Mouse (Mus musculus) embryonic facial prominence, embryonic 15.5 days (tissue): ENCODE results near the gene Pin1rt1. TPM values are rescaled to one million over a fixed set of nuclear protein-coding genes. Genes with fewer than 3 reads are reported as not detected.

Source experiments
- ATAC-seq: fragments of 200-750 bp; cut with Nextera tagmentation; 2 replicates; pipeline ENCODE4 v1.8.0; 2017; ENCODE audit warnings: low read depth, moderate TSS enrichment; ENCODE audit not compliant: insufficient number of reproducible peaks, low FRiP score, low TSS enrichment
- H3K27ac ChIP-seq: fragments of 300-500 bp; sonication (generic); replicated peaks from 2 replicates; pipeline ENCODE4 v1.5.1; 2015; ENCODE audit warnings: mild to moderate bottlenecking, inconsistent platforms
- H3K27me3 ChIP-seq: fragments of 300-500 bp; sonication (generic); 2 replicates; pipeline ENCODE4 v1.6.1; 2015; ENCODE audit warnings: inconsistent platforms
- H3K36me3 ChIP-seq: fragments of 300-500 bp; sonication (generic); 2 replicates; pipeline ENCODE4 v1.6.1; 2015; ENCODE audit warnings: mild to moderate bottlenecking, inconsistent platforms
- H3K4me1 ChIP-seq: fragments of 300-500 bp; sonication (generic); 2 replicates; pipeline ENCODE4 v1.6.1; 2015; ENCODE audit warnings: inconsistent platforms
- H3K4me2 ChIP-seq: fragments of 300-500 bp; sonication (generic); replicated peaks from 2 replicates; pipeline ENCODE4 v1.6.1; 2015; ENCODE audit warnings: mild to moderate bottlenecking, inconsistent platforms
- H3K4me3 ChIP-seq: fragments of 300-500 bp; sonication (generic); replicated peaks from 2 replicates; pipeline ENCODE4 v1.5.1; 2015; ENCODE audit warnings: mild to moderate bottlenecking, inconsistent platforms
- H3K9ac ChIP-seq: fragments of 300-500 bp; sonication (generic); 2 replicates; pipeline ENCODE4 v1.6.1; 2015; ENCODE audit warnings: inconsistent platforms
- H3K9me3 ChIP-seq: fragments of 300-500 bp; sonication (generic); replicated peaks from 2 replicates; pipeline ENCODE4 v1.6.1; 2016; ENCODE audit warnings: inconsistent platforms
- WGBS: fragments of 180-500 bp; shearing (Covaris S2); methylation state at CpG from one replicate; pipeline ENCODE4 v1.1.7; 2015; 5-methylcytosine and 5-hydroxymethylcytosine counted together
- polyA plus RNA-seq: library from polyadenylated mRNA; unstranded; fragments of >200 nt; fragmentation: Nextera tagmentation; extraction: Ambion mirVana; gene quantifications from 2 replicates; pipeline ENCODE4 v1.2.1, GENCODE M21; 2015

The Pin1rt1 gene
- polyA plus RNA-seq = 0.24 TPM in 1 of 2 replicates, not detected in the other

DNA sequence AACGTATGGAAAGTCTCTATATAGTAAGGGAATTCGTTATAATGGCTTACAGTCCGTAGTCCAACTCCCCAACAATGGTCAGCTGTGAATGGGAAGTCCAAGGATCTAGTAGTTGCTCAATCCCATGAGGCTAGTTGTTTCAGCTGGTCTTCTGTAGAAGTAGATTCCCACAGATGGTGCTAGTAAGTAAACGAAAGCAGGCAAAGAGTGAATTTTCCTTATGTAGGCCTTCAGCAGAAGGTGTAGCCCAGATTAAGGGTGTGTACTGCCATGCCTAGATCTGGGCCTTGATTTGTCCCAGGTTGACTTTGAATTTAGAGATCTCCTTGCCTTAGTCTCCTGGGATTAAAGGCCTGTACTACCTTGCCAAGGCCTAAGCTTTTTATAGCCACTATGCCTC is at the start of gene Pin1rt1:
TSS of gene Pin1rt1 (minus strand) at position 101 of the 400 bp plus-strand sequence.
- 89% methylated on average over 4 of the region's 4 CpGs for WGBS
- H3K27me3 ChIP-seq = no peaks in the 10 kb centered on the region

DNA sequence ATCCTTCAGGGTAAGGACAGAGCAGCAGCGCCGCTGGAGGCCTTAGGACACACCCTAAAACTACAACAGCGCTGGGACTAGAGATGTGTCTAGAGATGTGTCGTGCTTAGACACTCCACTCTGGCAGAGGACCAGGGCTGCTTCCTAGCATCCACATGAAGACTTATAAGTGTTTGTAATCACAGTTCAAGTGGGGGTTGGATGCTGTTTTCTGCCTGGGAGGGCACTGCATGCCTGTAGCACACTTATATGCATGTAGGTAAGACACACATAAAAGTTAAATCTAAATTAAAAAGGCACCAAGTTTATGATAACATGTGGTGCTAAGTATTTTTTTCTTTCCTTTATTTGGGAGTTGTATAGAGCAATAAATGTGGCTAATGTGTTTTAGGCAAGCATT is 47.8 kb upstream of the Pin1rt1 start:
- Histone ChIP-seq H3K36me3 (peaks cover 45% of the 10 kb centered on the region), H3K9me3 (no peaks in the 10 kb centered on the region), H3K27me3 (no peaks in the 10 kb centered on the region), H3K4me2 (no peak overlapping the region), H3K27ac (no peak overlapping the region), H3K4me3 (no peak overlapping the region), H3K9ac (no peak overlapping the region), H3K4me1 (no peaks in the 10 kb centered on the region)
- 86% methylated on average over 4 of the region's 4 CpGs for WGBS
- no peak for ATAC-seq

More for the DNA sequence above, at the start of gene Pin1rt1:
- no peaks in the 10 kb centered on the region for H3K36me3 ChIP-seq
- no peaks in the 10 kb centered on the region for H3K9me3 ChIP-seq
- H3K4me1 ChIP-seq = peaks cover 2% of the 10 kb centered on the region; the same call in 1 of the 2 replicates
- no peak for ATAC-seq
- no peak within 1 kb of the TSS for H3K9ac ChIP-seq
- no peak within 1 kb of the TSS for H3K4me3 ChIP-seq
- no peak within 1 kb of the TSS for H3K27ac ChIP-seq
- no peak within 1 kb of the TSS for H3K4me2 ChIP-seq

DNA sequence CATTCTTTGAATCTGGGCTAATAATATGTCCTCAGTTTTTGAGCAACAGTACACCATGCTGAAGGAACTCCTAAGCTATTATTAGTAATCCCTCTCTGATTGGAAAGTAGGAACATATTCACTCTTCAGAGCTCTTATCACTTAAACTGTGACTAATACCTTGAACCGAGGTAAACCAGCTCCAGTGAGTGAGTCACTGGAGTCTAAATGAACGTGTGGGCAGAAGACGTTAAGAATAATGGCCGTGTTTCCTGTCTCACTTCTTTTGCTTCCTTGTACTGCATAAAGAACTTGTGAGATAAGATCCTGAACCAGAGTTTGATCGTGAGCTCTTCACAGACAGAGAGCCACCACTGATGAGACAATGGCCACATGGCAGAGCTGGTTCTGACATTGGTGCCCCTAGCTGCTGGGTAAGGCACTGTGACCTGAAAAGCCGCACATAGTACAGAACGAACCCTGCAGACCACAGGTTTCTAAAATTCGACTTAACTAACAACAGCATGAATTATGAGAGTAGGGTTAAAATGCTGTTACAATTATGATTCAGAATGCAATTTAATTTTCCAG is 47.0 kb upstream of the Pin1rt1 start:
- H3K4me1 ChIP-seq = no peaks in the 10 kb centered on the region
- no peak overlapping the region for H3K9ac ChIP-seq
- 69% methylated on average over 8 of the region's 8 CpGs for WGBS
- H3K36me3 ChIP-seq = peaks cover 39% of the 10 kb centered on the region
- no peaks in the 10 kb centered on the region for H3K9me3 ChIP-seq
- no peak for ATAC-seq
- H3K4me2 ChIP-seq = no peak overlapping the region
- no peaks in the 10 kb centered on the region for H3K27me3 ChIP-seq
- no peak overlapping the region for H3K4me3 ChIP-seq
- no peak overlapping the region for H3K27ac ChIP-seq

DNA sequence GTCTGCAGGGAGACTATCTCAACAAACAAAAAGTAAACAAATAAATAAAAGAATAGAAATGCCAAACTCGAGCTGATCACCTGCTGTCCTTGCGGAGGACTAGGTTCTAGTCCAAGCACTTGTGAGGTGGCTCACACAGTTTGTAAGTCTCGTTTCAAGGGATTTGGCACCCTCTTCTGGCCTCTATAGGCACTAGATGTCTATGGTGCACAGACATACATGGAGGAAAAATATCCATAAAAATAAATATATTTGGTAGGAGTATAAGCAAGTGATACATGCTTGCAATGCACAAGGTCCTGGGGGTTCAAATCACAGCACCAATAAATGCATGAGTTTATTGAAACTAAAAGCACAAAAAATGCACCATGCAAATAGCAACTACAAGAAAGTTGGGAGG is 34.4 kb upstream of the Pin1rt1 start:
- WGBS = 73% methylated on average over 3 of the region's 3 CpGs
- Histone ChIP-seq H3K27me3 (no peaks in the 10 kb centered on the region), H3K27ac (no peak overlapping the region), H3K9ac (no peak overlapping the region), H3K9me3 (no peaks in the 10 kb centered on the region), H3K4me1 (no peaks in the 10 kb centered on the region), H3K4me2 (no peak overlapping the region), H3K4me3 (no peak overlapping the region), H3K36me3 (no peaks in the 10 kb centered on the region; the same call in 1 of the 2 replicates)
- ATAC-seq = no peak

DNA sequence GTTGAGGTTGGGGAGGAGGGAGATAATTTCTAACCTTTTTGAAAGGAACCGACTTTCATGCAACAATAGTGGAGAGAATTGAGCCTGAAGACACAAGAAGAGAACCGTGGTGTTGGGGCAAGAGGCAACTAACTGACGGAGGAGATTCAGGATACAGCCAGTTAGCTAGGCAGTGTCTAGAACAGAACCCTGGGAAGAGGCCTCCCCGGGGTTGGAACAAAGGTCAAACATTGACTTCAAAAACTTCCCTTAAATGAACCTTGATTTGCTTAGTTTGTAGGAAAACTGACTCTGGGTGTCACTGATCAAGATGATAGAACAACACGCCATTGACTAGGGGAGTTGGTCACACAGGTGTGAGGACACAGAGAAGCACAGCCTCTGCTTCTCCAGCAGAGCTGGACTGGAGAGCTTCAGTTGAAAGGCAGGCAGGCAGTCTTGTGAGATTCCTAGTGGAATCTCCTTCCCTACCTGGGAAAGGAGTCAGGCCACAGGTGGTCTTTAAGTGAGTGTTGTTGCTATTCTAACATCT is 32.5 kb upstream of the Pin1rt1 start:
- no peak overlapping the region for H3K4me2 ChIP-seq
- no peak overlapping the region for H3K27ac ChIP-seq
- ATAC-seq = no peak
- no peaks in the 10 kb centered on the region for H3K9me3 ChIP-seq
- H3K9ac ChIP-seq = no peak overlapping the region
- no peak overlapping the region for H3K4me3 ChIP-seq
- 75% methylated on average over 5 of the region's 5 CpGs for WGBS
- no peaks in the 10 kb centered on the region for H3K27me3 ChIP-seq
- H3K36me3 ChIP-seq = no peaks in the 10 kb centered on the region; the same call in 1 of the 2 replicates
- no peaks in the 10 kb centered on the region for H3K4me1 ChIP-seq

DNA sequence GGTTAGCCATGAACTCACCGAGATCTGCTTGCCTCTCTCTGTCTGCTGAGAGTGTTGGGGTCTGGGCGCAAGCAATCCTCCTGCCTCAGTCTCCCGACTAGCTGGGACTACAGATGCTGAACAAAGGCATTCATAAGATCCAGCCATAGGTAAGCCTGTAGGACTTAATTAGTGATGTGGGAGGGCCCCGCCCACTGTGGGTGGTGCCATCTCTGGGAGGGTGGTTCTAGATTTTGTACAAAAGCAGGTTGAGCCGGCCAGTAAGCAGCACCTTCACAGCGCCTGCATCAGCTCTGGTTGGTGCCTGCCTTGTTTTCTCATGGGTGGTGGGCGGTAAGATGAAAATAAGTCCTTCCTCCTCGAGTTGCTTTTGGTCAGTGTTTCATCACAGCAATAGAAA is 30.1 kb upstream of the Pin1rt1 start:
- no peak overlapping the region for H3K9ac ChIP-seq
- ATAC-seq = no peak
- 60% methylated on average over 8 of the region's 8 CpGs for WGBS
- no peaks in the 10 kb centered on the region for H3K27me3 ChIP-seq
- H3K4me1 ChIP-seq = peaks cover 10% of the 10 kb centered on the region
- no peak overlapping the region for H3K4me3 ChIP-seq
- H3K9me3 ChIP-seq = no peaks in the 10 kb centered on the region
- no peak overlapping the region for H3K4me2 ChIP-seq
- no peak overlapping the region for H3K27ac ChIP-seq
- no peaks in the 10 kb centered on the region for H3K36me3 ChIP-seq

DNA sequence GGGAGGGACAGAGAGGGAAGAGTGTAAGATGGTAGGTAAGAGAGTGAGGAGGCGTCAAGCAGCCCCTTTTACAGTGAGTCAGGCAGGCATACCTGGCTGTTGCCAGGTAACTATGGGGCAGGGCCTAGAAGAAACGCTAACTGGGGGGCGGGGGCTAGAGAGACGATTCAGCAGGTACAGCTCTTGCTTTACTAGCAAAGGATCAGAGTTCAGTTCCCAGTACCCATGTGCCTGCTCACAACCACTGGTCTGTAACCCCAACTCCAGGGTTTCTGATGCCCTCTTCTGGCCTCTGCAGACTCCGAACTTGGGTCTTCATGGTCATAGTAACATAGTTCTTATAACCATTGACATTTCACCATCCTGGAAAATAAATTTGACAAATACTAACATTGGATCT is 27.8 kb upstream of the Pin1rt1 start:
- H3K4me3 ChIP-seq = no peak overlapping the region
- no peak overlapping the region for H3K27ac ChIP-seq
- WGBS = 43% methylated on average over 5 of the region's 5 CpGs
- H3K4me1 ChIP-seq = peaks cover 13% of the 10 kb centered on the region
- ATAC-seq = no peak
- no peaks in the 10 kb centered on the region for H3K36me3 ChIP-seq
- H3K4me2 ChIP-seq = no peak overlapping the region
- H3K9me3 ChIP-seq = no peaks in the 10 kb centered on the region
- H3K27me3 ChIP-seq = no peaks in the 10 kb centered on the region
- H3K9ac ChIP-seq = no peak overlapping the region

DNA sequence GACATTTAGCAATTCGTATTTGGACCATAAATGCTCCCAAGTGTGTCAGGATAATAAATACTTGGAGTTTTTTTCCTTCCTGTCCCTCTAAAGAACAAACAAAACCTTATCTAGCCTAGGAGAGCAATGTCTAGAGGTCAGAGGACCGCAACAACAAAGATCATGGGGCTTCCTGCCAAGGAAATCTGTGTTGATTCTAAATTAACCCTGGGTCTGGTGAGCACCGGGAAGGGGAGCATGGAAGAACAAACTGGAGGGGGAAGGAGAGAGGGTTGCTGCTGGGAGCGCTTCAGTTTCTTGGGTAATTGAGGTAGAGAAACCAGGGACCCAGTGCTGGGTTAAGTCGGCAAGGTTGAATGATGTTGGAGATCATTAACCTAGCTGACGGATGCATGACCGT is 27.0 kb upstream of the Pin1rt1 start:
- Histone ChIP-seq H3K27ac (no peak overlapping the region), H3K9ac (no peak overlapping the region), H3K4me2 (peak overlapping the region; percentile 92), H3K4me3 (peak overlapping the region; percentile 76), H3K9me3 (no peaks in the 10 kb centered on the region), H3K36me3 (no peaks in the 10 kb centered on the region), H3K4me1 (peaks cover 13% of the 10 kb centered on the region), H3K27me3 (no peaks in the 10 kb centered on the region)
- WGBS = 28% methylated on average over 7 of the region's 7 CpGs
- no peak for ATAC-seq

DNA sequence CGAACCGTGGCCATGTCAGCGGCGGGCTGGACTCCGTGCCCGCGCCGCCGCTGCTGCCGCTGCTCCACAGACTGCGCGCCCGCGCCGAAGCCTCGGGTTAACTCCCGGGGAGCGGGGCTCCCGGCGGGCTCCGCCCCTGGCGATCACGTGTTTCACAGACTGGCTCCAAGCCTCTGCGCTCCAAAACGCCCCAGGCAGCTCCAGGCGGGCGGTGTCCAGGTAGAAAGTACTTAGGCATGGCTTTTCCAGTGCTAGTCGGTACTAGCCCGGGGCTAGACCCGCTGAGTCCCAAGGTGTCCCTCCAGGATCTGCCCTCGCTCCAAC is 26.5 kb upstream of the Pin1rt1 start, which contains the start of gene Depdc7:
TSS of gene Depdc7 (minus strand) at position 138 of the 324 bp plus-strand sequence.
- WGBS = under 1% methylated on average over 31 of the region's 31 CpGs
- Histone ChIP-seq H3K27me3 (no peaks in the 10 kb centered on the region), H3K9ac (peak within 1 kb of the TSS; percentile 53), H3K4me2 (peak within 1 kb of the TSS; percentile 92), H3K36me3 (no peaks in the 10 kb centered on the region), H3K27ac (no peak within 1 kb of the TSS), H3K4me3 (peak within 1 kb of the TSS; percentile 76), H3K4me1 (peaks cover 13% of the 10 kb centered on the region), H3K9me3 (no peaks in the 10 kb centered on the region)
- peak; percentile 89 for ATAC-seq

DNA sequence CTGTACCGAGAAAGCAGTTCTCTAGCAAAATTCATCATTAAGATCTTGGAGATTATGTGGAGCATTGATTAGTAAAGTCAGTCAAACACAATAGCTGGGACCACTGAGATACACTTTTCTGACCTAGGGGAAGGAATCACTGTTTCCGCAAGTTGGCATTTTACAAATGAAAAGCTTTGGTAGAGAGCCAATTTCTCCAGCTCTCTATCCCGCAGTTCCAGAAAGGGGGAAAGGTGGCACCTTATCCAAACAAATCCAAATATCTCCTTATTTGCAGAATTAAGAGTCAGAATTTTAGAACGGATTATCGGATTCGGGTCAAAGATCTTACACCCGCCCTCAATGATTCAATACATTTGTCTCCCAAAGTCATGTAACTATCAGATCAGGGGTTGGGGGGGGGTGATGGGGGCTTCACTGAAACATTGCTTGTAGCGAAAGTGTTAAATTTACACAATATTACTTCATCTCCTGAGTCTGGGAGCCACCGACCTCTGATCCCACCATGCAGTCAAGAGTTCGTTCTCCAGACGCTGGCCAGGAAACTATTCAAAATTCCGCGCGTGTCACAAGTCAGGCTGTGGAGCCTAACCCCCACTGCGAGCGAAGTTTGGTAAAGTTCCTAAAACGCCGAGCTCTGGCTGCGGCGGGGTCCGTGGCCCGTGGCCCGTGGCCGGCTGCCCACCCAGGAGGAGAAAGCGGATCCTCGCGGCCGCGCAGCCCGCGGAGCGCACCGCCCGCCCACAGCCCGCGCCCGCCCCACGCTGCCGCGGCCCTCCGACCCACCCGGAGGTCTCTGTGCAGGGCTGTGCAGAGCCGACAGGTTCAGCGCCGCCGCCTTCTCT is 25.9 kb upstream of the Pin1rt1 start:
- H3K27me3 ChIP-seq = no peaks in the 10 kb centered on the region
- H3K4me2 ChIP-seq = peak overlapping the region; percentile 92
- peak overlapping the region; percentile 53 for H3K9ac ChIP-seq
- WGBS = 5% methylated on average over 44 of the region's 46 CpGs
- H3K27ac ChIP-seq = no peak overlapping the region
- H3K4me1 ChIP-seq = peaks cover 13% of the 10 kb centered on the region
- H3K9me3 ChIP-seq = no peaks in the 10 kb centered on the region
- ATAC-seq = no peak
- H3K36me3 ChIP-seq = no peaks in the 10 kb centered on the region
- H3K4me3 ChIP-seq = peak overlapping the region; percentile 76

DNA sequence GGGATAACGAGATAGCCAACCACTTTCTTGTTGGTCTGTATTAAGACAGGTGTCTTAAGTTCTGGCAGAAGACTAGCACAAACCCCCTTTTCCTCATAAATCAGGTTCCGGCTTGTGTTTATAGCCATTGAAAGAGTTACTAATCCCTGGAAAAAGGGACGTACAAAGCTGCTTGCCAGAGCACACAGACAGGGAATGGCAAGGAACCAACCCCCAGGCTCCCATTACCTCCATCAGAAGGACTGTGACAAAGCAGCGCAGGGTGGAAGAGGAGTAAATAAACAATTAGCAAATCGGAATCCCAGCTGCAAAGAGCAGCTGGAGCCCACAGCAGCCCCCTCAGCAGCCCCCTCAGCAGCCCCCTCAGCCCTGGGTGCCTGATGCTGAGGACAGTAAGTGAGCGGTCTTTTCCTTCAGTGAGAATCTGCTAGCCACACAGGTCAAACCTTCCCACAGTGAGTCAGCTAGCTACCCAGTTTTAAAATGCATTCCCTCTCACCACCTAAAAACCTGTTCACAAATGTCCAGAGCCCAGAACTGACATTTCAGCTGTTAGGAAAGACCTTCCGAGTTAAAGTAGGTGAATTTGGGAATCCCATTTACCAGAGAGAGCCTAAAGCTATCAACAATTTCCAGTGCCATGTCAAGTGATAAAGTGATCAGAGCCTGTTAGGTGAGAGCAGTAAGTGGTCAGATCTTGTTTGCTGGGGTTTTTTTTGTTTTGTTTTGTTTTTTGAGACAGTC is 25.0 kb upstream of the Pin1rt1 start:
- peaks cover 13% of the 10 kb centered on the region for H3K4me1 ChIP-seq
- H3K4me2 ChIP-seq = peak overlapping the region; percentile 15; the same call in 1 of the 2 replicates
- H3K27me3 ChIP-seq = no peaks in the 10 kb centered on the region

More for the DNA sequence above, 25.0 kb upstream of the Pin1rt1 start:
- Histone ChIP-seq H3K27ac (no peak overlapping the region), H3K9me3 (no peaks in the 10 kb centered on the region), H3K4me3 (no peak overlapping the region), H3K36me3 (no peaks in the 10 kb centered on the region), H3K9ac (no peak overlapping the region)
- 32% methylated on average over 7 of the region's 7 CpGs for WGBS
- no peak for ATAC-seq
